Comparison of ENCODE assay signal across 8 mouse cellular contexts in the genomic region with DNA sequence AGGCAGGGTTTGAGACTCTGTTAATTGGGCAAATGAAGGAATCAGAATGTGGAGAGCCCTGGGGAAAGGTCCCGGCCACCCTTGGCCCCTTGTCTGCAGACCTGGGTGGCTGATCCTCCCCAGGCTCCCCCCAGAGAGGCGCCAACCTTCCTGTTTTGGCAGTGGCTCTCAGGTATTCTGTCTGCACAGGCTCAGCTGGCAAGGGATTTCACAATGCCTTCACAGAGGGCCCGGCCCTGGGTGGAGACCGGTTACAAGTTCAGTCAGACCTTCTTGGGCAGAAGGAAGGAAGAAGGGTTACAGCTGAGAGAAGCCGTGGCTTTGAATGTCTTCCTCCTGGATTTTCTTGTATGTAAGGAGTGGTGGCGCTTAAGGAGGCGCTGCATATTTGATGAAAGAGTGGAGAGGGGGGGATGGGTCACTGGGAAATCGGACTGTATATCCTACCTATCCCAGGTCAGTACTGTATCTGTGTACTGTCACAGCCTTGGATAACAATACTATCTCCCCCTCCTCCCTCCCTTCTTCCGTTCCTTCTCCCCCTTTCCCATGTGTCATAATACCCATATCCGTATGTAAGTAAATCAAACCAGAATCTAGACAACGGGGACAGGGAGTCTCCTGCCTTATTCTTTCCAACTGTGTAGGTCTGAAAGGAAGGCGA. TPM values are rescaled to one million over a fixed set of nuclear protein-coding genes. Genes with fewer than 3 reads are reported as not detected.
A peak's percentile ranks its signal among the peaks of the same experiment; 100 is the strongest.
DNase-seq lines count a peak whose midpoint lies in the region; ATAC-seq and TF ChIP-seq lines count a peak whose summit lies in the region.

No protein-coding gene starts in this region.

- ATAC-seq in embryonic facial prominence, embryonic 13.5 days (ENCODE audit: insufficient number of reproducible peaks, insufficient read depth, low FRiP score, low TSS enrichment, low read depth) = no peak
- ATAC-seq in limb, embryonic 15.5 days (ENCODE audit: insufficient number of reproducible peaks, low FRiP score, low TSS enrichment, low read depth) = 0 out of 2 replicates have a peak, but pooled peaks have one; percentile 5

- 65% methylated on average over 12 of the region's 12 CpGs for WGBS in embryonic facial prominence, embryonic 13.5 days
- WGBS in limb, embryonic 15.5 days = 61% methylated on average over 12 of the region's 12 CpGs

- H3K27me3 ChIP-seq in embryonic facial prominence, embryonic 13.5 days = no peaks in the 10 kb centered on the region
- no peaks in the 10 kb centered on the region for H3K27me3 ChIP-seq in limb, embryonic 15.5 days

- H3K9me3 ChIP-seq in embryonic facial prominence, embryonic 13.5 days = no peaks in the 10 kb centered on the region
- no peaks in the 10 kb centered on the region for H3K9me3 ChIP-seq in limb, embryonic 15.5 days

- TF ChIP-seq POLR2A in brain, embryonic 14.5 days (IDR thresholded peaks at IDR 0.05; ENCODE audit: borderline replicate concordance, extremely low read depth, insufficient read depth, insufficient read length, poor library complexity, severe bottlenecking) = no peak

- peak overlapping the region; percentile 35 for H3K27ac ChIP-seq in embryonic facial prominence, embryonic 13.5 days
- H3K27ac ChIP-seq in limb, embryonic 15.5 days = peak overlapping the region; percentile 71

- peaks cover 17% of the 10 kb centered on the region; the same call in 1 of the 2 replicates for H3K4me1 ChIP-seq in embryonic facial prominence, embryonic 13.5 days
- peaks cover 30% of the 10 kb centered on the region for H3K4me1 ChIP-seq in limb, embryonic 15.5 days

- no peak overlapping the region for H3K4me2 ChIP-seq in embryonic facial prominence, embryonic 13.5 days
- H3K4me2 ChIP-seq in limb, embryonic 15.5 days = no peak overlapping the region

- intact Hi-C loops in heart, postnatal 36 days (cut with DNase I) = loop anchor here (5.0 kb wide), 1 partner anchor 114 kb away; no protein-coding TSS in a partner anchor

- no peak overlapping the region for H3K9ac ChIP-seq in embryonic facial prominence, embryonic 13.5 days
- no peak overlapping the region for H3K9ac ChIP-seq in limb, embryonic 15.5 days

- TF ChIP-seq CTCF in brain, embryonic 14.5 days (IDR thresholded peaks at IDR 0.05; ENCODE audit: borderline replicate concordance, extremely low read depth, insufficient read depth, insufficient read length) = no peak

- no peaks in the 10 kb centered on the region for H3K36me3 ChIP-seq in embryonic facial prominence, embryonic 13.5 days
- no peaks in the 10 kb centered on the region for H3K36me3 ChIP-seq in limb, embryonic 15.5 days

- DNase-seq in brain, embryonic 14.5 days (ENCODE audit: low read depth) = peak; percentile 30
- DNase-seq in heart, postnatal 36 days = peak; percentile 45 to 63
- DNase-seq in cerebellum, postnatal 10 days = no peak
- no peak for DNase-seq in urinary bladder, postnatal 4 days (ENCODE audit: low spot score in 2 of 2)
- no peak for DNase-seq in layer of hippocampus, postnatal 10 days (ENCODE audit: low spot score in 2 of 2)
- DNase-seq in layer of hippocampus, postnatal 14 days (ENCODE audit: low spot score in 2 of 2) = no peak

- no peak overlapping the region for H3K4me3 ChIP-seq in embryonic facial prominence, embryonic 13.5 days
- H3K4me3 ChIP-seq in limb, embryonic 15.5 days = no peak overlapping the region

RNA-seq across cellular contexts. Expression of gene Slc12a8, which starts 45.9 kb away (rescaled TPM):
- 0.75 and 1.1 TPM in 2 replicates for polyA plus RNA-seq in brain, embryonic 14.5 days (2012; rRNA removed)
- 0.32 and 0.89 TPM in 2 replicates for polyA plus RNA-seq in embryonic facial prominence, embryonic 13.5 days (2015; fragmentation: Nextera tagmentation; extraction: Ambion mirVana)
- under 1 TPM; 0.43 to 0.44 TPM for total RNA-seq in heart, postnatal 36 days (2021)
- 0.72 and 1.1 TPM in 2 replicates for polyA plus RNA-seq in limb, embryonic 15.5 days (2015; fragmentation: Nextera tagmentation; extraction: Ambion mirVana)
- total RNA-seq in layer of hippocampus, postnatal 10 days (2021) = 1 to 10 TPM; 1.2 to 1.6 TPM
- total RNA-seq in layer of hippocampus, postnatal 14 days (2021) = 1 to 10 TPM; 1.1 to 1.9 TPM

Comparison
In these comparisons a context has a peak if more than half of its experiments do, and no peak if none do; other contexts are left out.
1. DNase-seq: peak in brain, embryonic 14.5 days (single experiment) and heart, postnatal 36 days (2 of 2); none in cerebellum, postnatal 10 days (0 of 2), urinary bladder, postnatal 4 days (0 of 2), layer of hippocampus, postnatal 10 days (0 of 2) and layer of hippocampus, postnatal 14 days (0 of 2).